Mouse (Mus musculus): ENCODE measurements at regions not wholly inside any gene's neighbourhood (a gene's known extent, or its start where the extent isn't known, plus 50 kb on each side); places are given as distances from the start of the nearest gene placed in this dataset.
"Not testable (repeated sequence)": the region's sequence is repeated elsewhere in the genome, so short reads cannot be mapped to it uniquely, and the experiment has no call there.

- DNase-seq (ENCODE audit: low spot score in 2 of 2): no peak
Observed at GRCm38 (mm10) chr15:24419736-24420135, 993.8 kb downstream of the Basp1 start.

GRCm38 (mm10) chr15:24419186-24419585 lies 994.4 kb downstream of the Basp1 start:
- no peak for DNase-seq (ENCODE audit: low spot score in 2 of 2)

- DNase-seq (ENCODE audit: low spot score in 2 of 2): peak in 1 of 2 experiments; percentile 10
Observed at GRCm38 (mm10) chr15:24407691-24408090, 1005.9 kb downstream of the Basp1 start.

GRCm38 (mm10) chr15:24405305-24405704 lies 1008.3 kb downstream of the Basp1 start:
- DNase-seq (ENCODE audit: low spot score in 2 of 2): no peak

GRCm38 (mm10) chr15:24400088-24400487 lies 1013.5 kb downstream of the Basp1 start:
- DNase-seq (ENCODE audit: low spot score in 2 of 2): no peak

GRCm38 (mm10) chr15:24358398-24358797 lies 1055.2 kb downstream of the Basp1 start:
- DNase-seq (ENCODE audit: low spot score in 2 of 2): no peak

- no peak for DNase-seq (ENCODE audit: low spot score in 2 of 2)
Observed at GRCm38 (mm10) chr15:24348975-24349560, 1064.5 kb downstream of the Basp1 start.

- not testable (repeated sequence) for DNase-seq (ENCODE audit: low spot score in 2 of 2)
Observed at GRCm38 (mm10) chr15:24335876-24336275, 1077.7 kb downstream of the Basp1 start.

- DNase-seq (ENCODE audit: low spot score in 2 of 2): not testable (repeated sequence)
Observed at GRCm38 (mm10) chr15:24303123-24303522, 1110.4 kb downstream of the Basp1 start.

- DNase-seq (ENCODE audit: low spot score in 2 of 2): no peak
Observed at GRCm38 (mm10) chr15:24297236-24297635, 1116.3 kb downstream of the Basp1 start.

GRCm38 (mm10) chr15:24296798-24297197 lies 1116.8 kb downstream of the Basp1 start:
- no peak for DNase-seq (ENCODE audit: low spot score in 2 of 2)

- no peak for DNase-seq (ENCODE audit: low spot score in 2 of 2)
Observed at GRCm38 (mm10) chr15:24275100-24275499, 1138.5 kb downstream of the Basp1 start.

- DNase-seq (ENCODE audit: low spot score in 2 of 2): no peak
Observed at GRCm38 (mm10) chr15:24267360-24267759, 1146.2 kb downstream of the Basp1 start.

Data from adrenal gland, postnatal 4 days (tissue).